Mouse (Mus musculus): ENCODE data around the gene Ddx46. TPM values are rescaled to one million over a fixed set of nuclear protein-coding genes. Genes with fewer than 3 reads are reported as not detected.
"Not testable (repeated sequence)": the region's sequence is repeated elsewhere in the genome, so short reads cannot be mapped to it uniquely, and the experiment has no call there.

Ddx46 gene
- total RNA-seq, 2 experiments from 2014 or later, result 33.8 to 34.3 TPM

GRCm38 (mm10) chr13:55640480-55640879, 5.7 kb downstream of the Ddx46 start:
- DNase-seq, result peak; percentile 87

- DNase-seq, result no peak
Measured at GRCm38 (mm10) chr13:55644525-55644924, 9.7 kb downstream of the Ddx46 start.

GRCm38 (mm10) chr13:55650098-55650497, 15.3 kb downstream of the Ddx46 start:
- DNase-seq, result no peak

GRCm38 (mm10) chr13:55650980-55651379, 16.2 kb downstream of the Ddx46 start:
- DNase-seq, result no peak

GRCm38 (mm10) chr13:55668550-55668949, 33.7 kb downstream of the Ddx46 start:
- DNase-seq, result peak; percentile 59

- no peak for DNase-seq
Measured at GRCm38 (mm10) chr13:55672711-55673110, 37.9 kb downstream of the Ddx46 start.

- DNase-seq, result no peak
Measured at GRCm38 (mm10) chr13:55677364-55677763, 42.5 kb downstream of the Ddx46 start.

- no peak for DNase-seq
Measured at GRCm38 (mm10) chr13:55682201-55682600, 47.4 kb downstream of the Ddx46 start.

GRCm38 (mm10) chr13:55683581-55683980, 48.8 kb downstream of the Ddx46 start:
- DNase-seq, result no peak

- DNase-seq, result no peak
Measured at GRCm38 (mm10) chr13:55686107-55686633, 51.3 kb downstream of the Ddx46 start.

- DNase-seq, result no peak
Measured at GRCm38 (mm10) chr13:55687927-55688602, 53.2 kb downstream of the Ddx46 start.

GRCm38 (mm10) chr13:55692535-55693242, 57.9 kb downstream of the Ddx46 start, which contains the start of gene B230219D22Rik:
TSS of gene B230219D22Rik (plus strand) at chr13:55693124.
- DNase-seq, result peak; percentile 93

- DNase-seq, result no peak
Measured at GRCm38 (mm10) chr13:55693243-55693721, 58.5 kb downstream of the Ddx46 start.

GRCm38 (mm10) chr13:55694110-55694509, 59.3 kb downstream of the Ddx46 start:
- no peak for DNase-seq

GRCm38 (mm10) chr13:55695989-55696388, 61.2 kb downstream of the Ddx46 start:
- not testable (repeated sequence) for DNase-seq

- no peak for DNase-seq
Measured at GRCm38 (mm10) chr13:55704301-55704700, 69.5 kb downstream of the Ddx46 start.

- no peak for DNase-seq
Measured at GRCm38 (mm10) chr13:55712846-55713245, 78.0 kb downstream of the Ddx46 start.

- DNase-seq, result peak; percentile 93
Measured at GRCm38 (mm10) chr13:55714501-55715166, 79.8 kb downstream of the Ddx46 start, which contains the start of gene Txndc15. TSS of gene Txndc15 (plus strand) at chr13:55714650.

- DNase-seq, result no peak
Measured at GRCm38 (mm10) chr13:55715167-55715512, 80.3 kb downstream of the Ddx46 start.

- no peak for DNase-seq
Measured at GRCm38 (mm10) chr13:55715908-55716510, 81.2 kb downstream of the Ddx46 start.

GRCm38 (mm10) chr13:55721516-55721915, 86.7 kb downstream of the Ddx46 start:
- DNase-seq, result no peak

GRCm38 (mm10) chr13:55721995-55722394, 87.2 kb downstream of the Ddx46 start:
- DNase-seq, result no peak

All from heart, postnatal 4 days (tissue).